Mouse (Mus musculus) left cerebral cortex, adult 11 months (tissue): Measurements from ENCODE around the gene Mef2c.

Experiments used
- DNase-seq: peaks from one replicate; pipeline ENCODE4 v3.0.0; 2022; ENCODE audit warnings: low spot score

Mef2c gene

DNA sequence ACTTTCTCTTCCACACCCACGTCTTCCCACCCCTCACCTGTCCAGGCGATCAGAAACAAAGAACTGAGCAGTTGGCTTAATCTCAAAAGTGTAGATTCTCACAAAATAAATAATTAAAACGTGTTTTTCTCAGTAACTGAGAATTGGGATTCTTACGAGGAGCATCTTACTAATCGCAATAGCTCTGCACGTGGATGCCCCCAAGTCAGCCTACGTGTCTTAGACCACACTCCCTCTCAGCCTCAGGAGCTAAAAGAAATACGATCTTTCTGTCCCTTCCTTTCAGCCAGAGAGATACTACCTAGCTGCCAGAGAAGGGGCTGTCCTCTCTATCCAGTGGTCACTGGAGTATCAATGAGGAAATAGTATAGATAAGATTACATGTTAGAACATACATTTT, 106.3 kb downstream of the Mef2c start:
- no peak for DNase-seq

DNA sequence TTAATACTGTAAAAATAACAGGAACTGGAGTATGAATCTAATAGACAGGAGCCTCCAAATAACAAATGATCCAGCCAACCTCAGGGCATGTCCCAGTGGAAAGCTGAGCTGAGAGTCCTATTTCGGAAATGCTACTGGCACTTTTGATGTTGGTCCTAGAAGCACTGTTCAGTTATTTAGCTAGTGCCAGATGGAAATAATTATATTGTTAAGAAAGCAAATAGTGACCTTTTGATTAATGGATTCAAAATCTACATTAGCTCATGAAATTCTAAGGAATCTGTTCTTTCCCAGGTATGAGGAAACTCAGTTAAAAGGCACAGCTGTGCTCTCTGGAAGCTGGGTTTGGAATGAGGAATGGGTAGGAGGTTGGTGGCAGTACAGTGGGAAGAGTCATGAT, 108.4 kb downstream of the Mef2c start:
- no peak for DNase-seq

DNA sequence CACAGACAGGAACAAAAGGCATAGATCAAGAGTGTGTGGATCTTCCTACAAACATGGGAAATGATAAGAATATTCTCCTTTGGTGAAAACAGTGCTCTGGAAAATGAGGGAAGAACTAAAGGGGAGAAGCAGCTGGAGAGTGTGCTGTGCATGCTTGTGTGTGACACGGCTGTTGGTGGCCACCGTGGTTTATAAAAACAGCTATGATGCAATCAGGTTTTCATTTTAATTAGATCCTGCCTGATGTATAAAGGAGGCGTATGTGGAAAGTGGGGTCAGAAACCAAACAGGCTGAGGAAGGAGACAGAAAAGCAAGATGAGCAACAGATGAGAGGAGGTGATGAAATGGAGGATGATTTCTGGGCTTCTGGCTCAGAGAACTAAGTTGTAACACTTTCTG, 112.0 kb downstream of the Mef2c start:
- no peak for DNase-seq

DNA sequence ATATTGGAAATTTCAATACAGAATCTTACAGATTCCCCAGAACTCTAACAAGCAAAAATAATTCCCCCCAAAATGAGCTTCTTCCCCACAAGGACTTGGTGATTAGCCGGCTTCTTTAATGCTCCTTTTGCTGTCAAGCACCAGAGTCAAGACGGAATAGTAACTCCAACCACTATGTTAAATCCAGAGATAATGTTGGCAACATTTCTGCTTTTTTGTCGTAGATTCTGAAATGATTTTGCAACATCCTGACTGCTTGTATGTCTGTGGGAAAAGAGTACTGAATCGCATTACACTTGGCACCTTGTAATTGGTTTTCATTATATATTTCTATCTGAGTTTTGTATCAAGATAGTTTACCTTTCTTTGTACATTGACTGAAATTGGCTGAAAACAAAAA, 120.8 kb downstream of the Mef2c start:
- DNase-seq: no peak

DNA sequence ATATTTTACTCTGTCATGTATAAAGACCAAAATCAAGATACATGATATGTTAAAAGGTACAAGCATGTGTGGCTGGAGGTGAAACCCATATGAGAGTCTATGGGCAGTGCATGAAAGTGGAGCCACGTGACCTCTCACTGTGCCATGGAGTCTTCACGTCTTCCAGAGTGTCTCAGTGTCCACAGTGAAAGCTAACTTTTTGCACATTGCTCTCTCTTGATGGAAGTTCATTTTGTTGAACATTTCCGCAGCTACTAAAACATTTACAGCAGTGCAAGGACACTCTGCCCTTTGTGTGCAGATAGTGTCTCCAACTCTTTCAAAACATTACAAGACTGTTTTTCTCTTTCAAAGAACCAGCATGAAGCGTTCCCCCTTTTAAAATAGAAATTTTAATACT, 123.6 kb downstream of the Mef2c start:
- DNase-seq: no peak

DNA sequence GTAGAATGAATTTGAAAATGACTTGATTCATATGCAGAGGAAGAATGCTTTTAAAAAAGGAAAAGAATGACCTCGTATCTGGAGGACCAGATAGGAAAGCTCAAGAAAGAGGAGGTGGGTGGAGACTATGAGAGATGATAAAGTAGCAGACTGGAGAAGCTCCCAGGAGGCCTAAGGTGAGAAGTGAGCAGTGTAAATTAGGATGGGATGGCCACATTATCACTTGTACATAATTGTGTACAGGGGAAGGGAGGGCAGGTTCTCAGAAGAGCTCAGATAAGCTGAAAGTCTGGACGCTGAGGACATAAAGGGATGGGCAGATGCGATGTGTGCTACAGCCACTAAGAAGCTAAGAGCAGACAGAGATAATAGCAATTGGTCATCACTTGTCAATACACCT, 124.3 kb downstream of the Mef2c start:
- DNase-seq: no peak

DNA sequence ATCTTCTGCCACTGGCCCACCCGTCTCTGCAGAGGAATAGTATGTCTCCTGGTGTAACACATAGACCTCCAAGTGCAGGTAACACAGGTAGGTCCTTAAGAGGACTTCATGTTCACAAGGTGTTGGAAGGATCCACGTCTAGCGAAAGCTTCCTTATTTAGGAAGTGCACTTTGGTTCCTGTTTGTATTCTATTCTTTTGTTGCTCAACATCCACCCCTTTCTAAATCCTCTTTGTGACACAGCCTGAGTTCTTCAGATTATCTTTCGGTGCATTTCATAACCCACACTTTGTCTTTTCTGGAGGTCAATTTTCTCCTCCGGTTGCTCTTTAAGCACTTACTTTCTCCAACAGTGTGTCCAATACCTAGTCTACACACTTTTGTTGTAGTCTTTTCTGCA, 129.3 kb downstream of the Mef2c start:
- DNase-seq: no peak

DNA sequence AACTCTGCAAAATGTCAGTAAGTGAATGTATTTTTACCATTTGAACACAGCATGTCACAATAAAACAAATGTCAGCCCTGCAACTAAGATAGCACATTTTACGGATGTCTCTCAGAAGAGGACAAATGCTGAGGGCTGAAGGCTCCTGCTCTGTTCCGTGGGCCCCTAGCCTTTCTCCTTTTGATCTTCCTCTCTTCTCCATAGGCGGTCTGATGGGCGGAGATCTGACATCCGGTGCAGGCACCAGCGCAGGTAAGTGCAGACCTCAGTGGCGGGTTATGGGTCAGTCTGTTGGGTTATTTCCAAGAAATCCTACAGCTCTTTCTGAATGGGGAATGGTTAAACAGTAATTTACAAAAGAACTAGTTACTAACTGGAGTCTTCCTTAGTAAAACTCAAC, 131.4 kb downstream of the Mef2c start:
- no peak for DNase-seq

DNA sequence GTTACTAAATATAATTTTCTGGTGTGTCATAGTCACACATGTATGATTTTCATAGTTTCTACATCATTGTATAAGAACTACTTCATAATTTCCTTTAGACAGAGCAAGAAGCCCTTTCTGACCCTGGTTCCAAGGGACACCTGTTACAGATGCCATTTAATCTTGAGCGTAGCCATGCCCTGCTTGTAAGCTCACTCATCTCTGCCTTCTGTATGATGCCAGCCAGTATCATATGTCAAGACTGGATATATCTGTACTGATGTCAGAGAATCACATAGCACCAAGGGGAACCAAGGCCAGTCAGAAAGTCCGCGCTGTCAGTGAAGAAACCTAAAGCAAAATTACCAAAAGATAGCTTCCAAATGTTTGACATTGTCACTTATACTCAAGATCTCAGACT, 133.8 kb downstream of the Mef2c start:
- no peak for DNase-seq

DNA sequence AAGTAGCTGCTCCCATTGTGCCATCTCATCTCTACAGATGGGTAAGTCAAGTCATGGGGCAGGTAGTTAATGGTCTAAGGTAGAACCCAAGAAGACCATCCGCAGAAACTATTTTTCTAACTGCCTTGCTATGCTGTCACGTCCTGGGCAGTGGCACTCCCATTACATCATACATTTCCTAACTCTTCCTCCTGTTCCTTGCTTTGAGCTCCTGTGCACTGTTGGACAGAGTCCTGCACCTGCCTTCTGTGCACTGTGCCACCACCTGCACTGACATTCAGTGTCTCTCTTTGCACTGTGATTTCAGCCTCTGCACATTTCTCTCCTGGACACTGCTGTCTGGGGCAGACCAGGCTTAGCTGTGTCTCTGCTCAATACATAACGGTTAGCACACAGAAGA, 134.9 kb downstream of the Mef2c start:
- no peak for DNase-seq

DNA sequence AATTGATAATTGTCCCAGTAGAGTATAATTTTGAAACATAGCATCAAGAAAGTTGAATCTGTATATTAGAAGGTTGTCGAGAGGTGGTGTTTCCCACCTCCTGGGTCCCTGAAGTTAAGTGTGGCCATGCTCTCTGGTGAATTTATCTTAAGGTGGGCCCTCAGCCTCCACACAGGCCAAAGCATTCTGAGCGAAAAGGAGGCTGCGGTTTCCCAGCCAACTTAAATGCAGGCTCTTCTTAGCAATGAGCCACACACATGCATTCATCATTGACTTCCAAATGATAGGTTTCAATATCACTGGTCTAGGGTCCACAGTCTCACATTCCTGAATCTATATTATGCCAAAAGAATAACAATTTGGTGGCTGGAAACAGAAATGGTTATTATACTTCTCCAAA, 145.2 kb downstream of the Mef2c start:
- DNase-seq: no peak

DNA sequence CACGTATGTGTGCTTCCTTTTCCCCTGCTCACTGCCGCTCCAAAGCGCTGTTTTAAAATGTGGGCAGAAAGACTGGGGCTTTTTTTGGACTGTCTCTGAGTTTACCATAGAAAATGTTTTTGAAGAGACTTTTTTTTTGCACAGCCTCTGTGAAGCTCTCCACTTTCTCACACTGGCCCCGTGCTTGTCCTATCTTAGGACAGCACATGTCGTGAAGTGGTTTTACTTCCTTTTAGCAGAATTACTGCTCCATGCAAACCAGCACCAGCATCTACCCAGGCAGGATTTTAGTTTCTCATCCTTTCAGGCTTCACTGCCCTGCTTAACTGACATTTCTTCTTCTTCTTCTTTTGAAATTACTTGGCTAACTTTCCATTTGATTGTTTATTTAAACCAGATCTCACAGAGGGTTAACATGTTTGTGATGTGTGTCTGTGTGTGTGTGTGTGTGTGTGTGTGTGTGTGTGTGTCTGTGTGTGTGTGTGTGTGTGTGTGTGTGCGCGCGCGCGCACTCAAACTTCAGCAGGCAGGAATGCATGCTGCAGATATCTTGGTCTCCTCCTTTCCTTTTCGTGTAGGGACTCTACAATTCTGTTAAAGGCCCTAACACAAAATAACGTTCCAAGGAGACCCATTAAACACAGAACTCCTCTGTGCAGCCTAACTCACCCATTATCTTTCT, 146.1 kb downstream of the Mef2c start:
- no peak for DNase-seq

DNA sequence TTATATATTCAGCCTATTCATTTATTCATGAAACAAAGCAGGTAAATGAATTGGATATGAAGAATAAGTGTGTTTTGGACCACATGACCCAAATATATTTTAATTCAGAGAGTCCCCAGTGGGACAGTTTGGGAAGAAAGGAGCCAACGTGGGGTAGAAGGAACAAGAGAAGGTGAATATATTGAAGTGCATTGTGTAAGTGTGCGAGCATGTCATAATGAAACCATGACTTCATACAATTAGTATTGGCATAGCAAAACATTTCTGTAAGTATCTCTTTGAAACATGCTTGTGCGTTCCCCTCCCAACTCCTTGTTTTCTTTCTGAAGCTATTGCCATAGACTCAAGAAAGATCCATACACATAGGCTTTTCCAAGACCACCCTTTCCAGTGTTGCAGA, 147.0 kb downstream of the Mef2c start:
- DNase-seq: no peak

DNA sequence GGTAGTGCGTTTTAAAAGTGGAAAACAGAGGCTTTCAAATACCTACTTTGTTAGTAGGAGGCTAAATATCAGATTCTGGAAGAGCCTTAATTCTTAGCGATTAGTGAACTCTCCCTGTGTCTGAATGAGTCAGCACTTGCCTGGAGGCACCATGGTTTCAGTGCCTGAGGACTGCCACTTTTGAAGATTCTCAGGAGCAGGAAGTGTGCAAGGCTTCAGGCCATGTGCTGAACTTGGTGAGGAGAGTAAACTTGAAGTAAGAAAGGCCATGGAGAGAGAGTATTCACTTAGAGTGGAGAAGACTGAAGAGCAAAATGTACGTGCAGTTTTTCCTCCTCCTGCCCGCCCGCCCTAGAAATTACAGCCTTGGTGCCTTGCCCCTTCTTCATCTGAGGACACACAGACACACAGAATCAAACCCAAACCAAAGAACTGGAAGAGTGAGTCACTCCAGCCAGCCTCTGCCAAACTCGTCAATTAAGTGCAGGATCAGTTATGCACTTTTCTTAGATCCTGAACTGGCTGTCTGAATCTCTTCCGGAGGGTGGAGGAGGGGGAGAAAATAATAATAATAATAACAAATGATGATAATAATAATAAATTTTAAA, 148.2 kb downstream of the Mef2c start:
- no peak for DNase-seq

DNA sequence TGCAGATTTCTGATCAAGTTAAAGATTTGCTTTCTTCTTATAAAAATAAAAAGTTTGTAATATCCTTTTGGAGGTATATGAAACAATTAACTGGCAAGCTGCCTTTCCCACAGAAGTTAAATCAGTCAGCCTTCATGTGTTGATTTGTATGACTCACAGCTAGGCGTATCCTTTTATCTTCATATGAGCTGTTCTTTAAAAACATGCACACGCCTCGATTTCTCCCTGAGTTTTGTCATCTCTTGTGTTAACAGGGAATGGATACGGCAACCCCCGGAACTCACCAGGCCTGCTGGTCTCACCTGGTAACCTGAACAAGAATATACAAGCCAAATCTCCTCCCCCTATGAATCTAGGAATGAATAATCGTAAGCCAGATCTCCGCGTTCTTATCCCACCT, 148.7 kb downstream of the Mef2c start:
- no peak for DNase-seq

DNA sequence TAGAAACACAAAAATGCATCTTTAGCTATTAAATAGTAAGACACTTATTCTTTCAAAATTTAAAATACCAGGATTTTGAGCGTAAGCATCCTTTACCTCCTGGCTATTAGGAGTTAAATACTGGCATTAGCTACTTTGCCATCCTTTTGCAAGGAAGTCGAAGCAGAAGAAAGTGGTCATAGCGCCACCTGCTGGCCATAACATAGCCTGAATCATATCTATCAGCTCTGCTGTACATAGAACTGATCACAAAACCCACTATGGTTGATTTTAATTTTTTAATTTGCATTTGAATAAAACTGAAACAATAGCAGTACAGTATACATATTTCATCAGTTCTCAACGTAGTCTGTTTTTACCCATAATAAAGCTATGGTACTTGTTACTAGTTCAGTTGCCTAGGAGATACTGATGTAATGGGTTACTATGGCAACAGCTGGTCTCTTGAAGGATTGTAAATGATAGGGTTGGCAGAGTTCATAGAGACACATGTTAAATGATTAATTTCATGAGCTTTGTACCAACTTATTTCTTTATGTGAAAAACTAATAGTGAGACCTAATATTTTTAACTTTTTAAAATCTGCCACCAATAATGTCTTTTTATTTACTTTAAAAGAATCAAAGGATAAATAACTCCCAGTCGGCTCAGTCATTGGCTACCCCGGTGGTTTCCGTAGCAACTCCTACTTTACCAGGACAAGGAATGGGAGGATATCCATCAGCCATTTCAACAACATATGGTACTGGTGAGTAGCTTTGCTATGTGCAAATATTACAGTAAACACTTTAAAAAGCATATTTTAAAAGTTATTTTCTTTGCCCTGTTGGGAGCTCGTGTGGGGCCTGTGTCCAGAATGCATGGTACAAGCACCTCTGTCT, 151.3 kb downstream of the Mef2c start:
- DNase-seq: peak; percentile 83

DNA sequence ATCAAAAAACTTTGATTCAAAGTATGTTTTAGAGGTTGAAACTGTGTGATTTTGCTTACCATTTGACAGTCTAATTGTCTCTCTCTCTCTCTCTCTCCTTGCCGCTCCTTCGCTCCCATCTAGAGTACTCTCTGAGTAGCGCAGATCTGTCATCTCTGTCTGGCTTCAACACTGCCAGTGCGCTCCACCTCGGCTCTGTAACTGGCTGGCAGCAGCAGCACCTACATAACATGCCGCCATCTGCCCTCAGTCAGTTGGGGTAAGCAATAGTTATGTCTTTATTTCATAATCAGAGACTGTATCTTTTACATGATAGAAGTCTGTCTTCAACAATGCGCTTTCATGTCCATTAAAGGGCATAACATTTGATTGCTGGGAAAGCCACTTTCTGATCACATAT, 152.3 kb downstream of the Mef2c start:
- no peak for DNase-seq

DNA sequence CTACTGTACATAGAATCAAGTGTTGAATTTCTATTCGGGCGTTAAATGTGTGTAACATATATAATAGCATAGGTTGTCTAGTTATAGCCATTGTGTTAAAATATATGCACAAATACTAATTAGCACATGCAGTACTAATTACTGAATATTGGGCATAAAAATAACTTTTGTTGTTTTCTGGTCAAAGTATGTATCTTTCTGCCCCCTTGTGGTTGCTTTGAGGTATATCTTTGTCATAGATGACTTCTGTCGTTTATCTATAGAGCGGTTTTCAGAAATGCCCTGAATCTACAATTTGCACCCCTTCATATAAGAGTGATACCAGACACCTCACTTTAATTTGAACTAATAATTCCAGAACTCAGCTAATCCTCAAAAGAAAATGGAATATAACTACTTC, 152.9 kb downstream of the Mef2c start:
- DNase-seq: no peak

DNA sequence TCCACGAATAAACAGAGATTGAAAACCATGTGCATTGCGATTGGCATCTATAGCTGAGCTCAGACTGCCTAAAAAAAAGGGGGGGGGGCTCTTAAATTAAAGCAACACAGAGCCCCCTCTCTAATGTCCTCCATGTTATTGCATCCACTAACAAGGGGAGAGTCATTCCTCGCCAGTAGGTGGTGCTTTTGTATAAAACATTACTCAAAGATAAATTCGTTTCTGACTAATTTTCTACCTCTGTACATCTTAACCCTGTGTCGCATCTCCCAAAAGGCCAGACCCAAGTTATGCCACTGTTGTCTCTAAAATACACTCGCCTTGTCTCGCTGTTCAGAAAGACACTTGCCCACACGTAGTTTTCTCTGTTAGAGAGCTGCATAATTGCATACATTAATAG, 156.9 kb downstream of the Mef2c start:
- DNase-seq: no peak

DNA sequence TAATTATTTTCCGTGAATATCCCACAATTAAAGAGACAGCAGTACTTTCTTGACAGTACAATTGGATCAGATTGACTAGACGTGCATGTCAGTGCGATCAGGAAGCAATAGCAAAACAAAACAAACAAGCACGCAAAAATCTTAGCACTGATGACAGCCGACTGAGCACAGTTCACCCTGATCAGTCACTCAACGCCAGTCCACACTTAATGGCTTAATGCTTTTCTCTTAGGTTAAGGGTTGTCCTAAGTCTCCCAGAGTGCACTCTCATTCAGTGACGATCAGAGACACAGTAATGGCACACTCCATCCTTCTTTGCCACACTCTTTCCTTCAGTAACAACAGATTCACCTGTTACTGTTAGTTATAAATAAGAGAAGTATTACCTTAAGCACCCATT, 157.3 kb downstream of the Mef2c start:
- DNase-seq: no peak

DNA sequence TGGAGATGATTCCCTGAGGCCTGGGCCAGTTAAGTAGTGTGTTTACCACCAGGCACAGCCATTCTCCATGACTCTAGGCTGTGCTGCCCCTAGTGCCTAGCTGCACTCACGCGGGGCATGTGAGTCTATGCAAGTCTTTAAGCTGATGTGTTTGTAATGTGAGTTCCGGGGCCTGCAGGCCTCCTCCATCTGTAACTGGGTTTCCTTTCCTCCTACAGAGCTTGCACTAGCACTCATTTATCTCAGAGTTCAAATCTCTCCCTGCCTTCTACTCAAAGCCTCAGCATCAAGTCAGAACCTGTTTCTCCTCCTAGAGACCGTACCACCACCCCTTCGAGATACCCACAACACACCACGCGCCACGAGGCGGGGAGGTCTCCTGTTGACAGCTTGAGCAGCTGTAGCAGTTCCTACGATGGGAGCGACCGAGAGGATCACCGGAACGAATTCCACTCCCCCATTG, 158.3 kb downstream of the Mef2c start:
- DNase-seq: no peak

DNA sequence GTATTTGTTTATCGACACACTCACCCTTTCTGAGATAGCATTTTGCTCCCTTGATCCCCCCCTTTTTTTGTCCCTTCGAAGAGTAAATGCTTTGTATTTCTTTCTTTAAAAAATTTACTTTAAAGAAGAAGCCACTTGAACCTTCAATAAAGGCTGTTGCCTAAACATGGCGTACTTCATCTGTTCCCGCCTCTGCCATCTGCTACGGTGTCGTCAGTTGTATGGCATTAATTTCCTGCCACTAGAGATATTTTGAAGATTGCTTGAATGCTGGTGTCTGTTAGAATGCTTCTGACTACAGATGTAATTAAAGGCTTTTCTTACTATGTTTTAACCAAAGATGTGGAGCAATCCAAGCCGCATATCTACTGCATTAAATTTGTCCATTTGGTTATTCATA, 162.3 kb downstream of the Mef2c start:
- DNase-seq: no peak

DNA sequence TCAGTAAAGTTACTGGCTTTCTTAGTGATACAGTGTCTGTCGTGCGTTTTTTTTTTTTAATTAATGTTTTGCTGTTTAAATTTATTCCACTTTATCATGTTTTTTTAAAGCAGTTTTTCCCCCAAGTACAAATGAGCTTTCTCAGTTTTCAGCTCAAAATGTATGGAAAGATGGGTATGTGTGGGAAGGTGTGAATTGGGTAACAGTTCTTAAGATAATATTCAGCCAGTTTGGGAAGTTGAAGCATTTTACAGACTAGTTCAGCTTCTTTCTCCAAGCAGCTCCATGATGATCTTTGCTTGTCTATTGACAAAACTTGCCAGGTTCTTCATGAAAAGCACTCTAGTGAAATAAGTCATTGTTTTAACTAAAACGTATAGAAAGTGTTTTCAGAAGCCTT, 163.2 kb downstream of the Mef2c start:
- DNase-seq: no peak
